Mouse (Mus musculus): ENCODE measurements at regions not wholly inside any gene's neighbourhood (a gene's known extent, or its start where the extent isn't known, plus 50 kb on each side); places are given as distances from the start of the nearest gene placed in this dataset.

- no peak for DNase-seq (ENCODE audit: extremely low spot score in 1 of 2, low spot score in 1 of 2)
Observed at GRCm38 (mm10) chr9:94016747-94017487, 521.0 kb downstream of the 1190002N15Rik start.

- peak; percentile 75 for DNase-seq (ENCODE audit: extremely low spot score in 1 of 2, low spot score in 1 of 2)
Observed at GRCm38 (mm10) chr9:93992216-93992615, 545.7 kb downstream of the 1190002N15Rik start.

DNA sequence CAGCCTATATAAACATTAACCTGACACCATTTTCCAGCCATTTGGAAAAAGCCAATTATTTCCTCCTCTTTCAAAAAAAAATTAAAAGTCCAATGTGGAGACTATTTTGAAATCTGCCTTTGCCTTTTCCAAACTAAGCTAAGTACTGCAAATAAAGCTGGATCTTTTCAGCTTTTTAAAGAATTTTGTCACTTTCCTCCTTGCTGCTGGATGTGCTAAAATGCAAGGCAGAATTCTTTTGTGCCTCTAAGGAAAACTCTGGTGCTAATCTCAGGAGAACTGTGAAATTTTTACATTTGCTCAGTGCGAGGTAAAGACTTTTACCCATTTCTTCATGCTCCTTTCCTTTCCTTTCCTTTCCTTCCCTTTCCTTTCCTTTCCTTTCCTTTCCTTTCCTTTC is 546.7 kb downstream of the 1190002N15Rik start:
- peak in 1 of 2 experiments; percentile 37 for DNase-seq (ENCODE audit: extremely low spot score in 1 of 2, low spot score in 1 of 2)

DNA sequence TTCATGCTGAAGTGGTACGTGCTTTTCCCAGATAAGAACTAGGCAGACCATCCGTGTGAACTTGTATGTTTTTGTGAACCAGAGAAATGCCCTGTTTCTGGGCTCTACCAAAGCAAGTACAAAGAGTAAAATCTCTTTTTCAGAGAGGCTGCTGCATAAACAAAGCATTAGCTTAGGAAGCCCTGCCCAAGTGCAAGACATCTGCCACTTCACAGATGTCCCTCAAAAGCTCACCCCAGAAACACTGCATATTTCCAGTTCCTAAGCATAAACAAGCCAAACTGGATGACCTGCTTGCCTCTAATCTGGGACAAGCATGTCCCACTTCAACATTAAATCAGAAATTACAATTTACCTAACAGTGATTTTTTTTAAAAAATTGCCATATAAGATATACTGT is 556.7 kb downstream of the 1190002N15Rik start:
- DNase-seq (ENCODE audit: extremely low spot score in 1 of 2, low spot score in 1 of 2) = no peak

DNA sequence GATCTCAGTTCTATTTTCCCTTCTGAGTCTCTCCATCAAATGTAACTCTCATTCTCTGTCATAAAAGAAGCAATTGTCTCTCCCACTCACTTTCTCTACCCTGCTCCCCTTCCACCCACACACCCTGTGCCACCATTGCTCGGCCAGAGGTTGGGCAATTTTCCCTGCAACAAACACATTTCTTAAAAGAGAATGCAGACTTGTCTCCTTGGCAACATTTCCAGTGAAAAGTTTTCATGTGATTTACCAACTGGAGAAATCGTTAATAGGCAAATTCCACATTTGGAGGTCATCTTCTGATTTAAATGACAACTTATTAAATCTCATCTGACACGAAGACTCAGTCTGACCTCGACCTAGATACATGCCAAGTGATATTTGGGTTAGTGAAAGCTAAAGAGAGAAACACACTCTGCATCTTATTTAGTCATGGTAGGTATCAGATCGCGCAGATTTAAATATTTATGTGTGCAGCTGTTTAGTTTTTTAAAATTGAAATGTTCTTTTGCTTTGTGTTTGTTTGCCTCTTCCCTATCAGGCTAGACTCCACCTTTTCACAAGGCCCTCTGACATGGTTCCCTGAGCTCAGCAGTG is 568.1 kb downstream of the 1190002N15Rik start:
- peak in 1 of 2 experiments; percentile 26 for DNase-seq (ENCODE audit: extremely low spot score in 1 of 2, low spot score in 1 of 2)

DNA sequence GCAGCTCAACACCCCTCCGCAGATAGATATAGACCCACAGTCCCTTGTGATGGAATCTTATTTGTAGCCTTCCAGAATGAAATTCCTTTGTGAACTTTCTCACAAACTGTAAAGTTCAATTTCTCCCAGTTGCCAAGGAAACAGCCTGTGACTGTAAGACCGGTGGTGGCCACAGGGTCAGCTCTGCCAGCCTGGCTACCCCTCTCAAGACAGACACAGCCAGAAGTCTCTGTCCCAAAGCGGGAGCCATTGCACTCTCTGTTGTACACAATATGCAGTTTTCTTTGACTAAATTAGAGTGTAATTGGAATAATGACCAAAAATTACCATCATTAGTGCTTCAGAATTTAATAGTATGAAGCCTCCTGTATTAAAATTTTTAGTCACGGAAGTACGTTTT is 568.8 kb downstream of the 1190002N15Rik start:
- DNase-seq (ENCODE audit: extremely low spot score in 1 of 2, low spot score in 1 of 2) = no peak

GRCm38 (mm10) chr9:93955235-93956040 is 582.4 kb downstream of the 1190002N15Rik start:
- no peak for DNase-seq (ENCODE audit: extremely low spot score in 1 of 2, low spot score in 1 of 2)

DNA sequence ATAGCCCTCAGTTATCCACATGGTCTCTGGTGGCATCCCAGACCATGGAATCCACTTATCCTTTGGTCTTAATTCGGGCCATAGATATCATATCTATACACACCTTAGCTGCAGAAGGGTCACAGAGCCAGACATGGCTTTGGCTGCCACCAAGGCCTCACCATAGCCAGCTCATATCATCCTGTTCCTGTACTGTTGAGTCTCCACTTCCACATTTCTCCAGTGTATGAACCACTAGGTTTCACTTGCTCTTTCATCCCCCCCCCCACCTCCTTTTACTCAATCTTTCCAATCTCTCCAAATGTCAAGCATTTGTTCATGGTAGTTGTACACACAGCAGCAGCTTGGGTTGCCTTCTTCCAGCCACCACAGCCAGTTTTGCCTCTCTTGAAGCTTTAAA is 589.2 kb downstream of the 1190002N15Rik start:
- no peak for DNase-seq (ENCODE audit: extremely low spot score in 1 of 2, low spot score in 1 of 2)

DNA sequence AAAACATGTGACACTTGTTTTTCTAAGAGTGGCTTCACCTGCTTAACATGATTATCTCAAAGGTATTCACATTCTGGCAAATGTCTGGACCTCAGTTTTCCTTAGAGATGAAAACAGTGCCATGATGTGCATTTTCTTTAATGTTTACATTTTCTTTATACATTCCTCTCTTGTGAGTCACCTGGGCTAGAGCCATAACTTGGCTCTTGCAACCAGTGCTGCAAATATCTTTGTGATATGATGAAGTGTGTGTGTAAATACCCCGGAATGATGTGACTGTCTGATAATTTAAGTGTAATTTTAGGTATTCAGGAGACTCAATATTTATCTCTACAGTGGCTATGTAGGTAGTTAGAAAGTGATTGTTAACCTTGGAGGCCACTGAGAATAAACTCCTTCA is 590.8 kb downstream of the 1190002N15Rik start:
- no peak for DNase-seq (ENCODE audit: extremely low spot score in 1 of 2, low spot score in 1 of 2)

DNA sequence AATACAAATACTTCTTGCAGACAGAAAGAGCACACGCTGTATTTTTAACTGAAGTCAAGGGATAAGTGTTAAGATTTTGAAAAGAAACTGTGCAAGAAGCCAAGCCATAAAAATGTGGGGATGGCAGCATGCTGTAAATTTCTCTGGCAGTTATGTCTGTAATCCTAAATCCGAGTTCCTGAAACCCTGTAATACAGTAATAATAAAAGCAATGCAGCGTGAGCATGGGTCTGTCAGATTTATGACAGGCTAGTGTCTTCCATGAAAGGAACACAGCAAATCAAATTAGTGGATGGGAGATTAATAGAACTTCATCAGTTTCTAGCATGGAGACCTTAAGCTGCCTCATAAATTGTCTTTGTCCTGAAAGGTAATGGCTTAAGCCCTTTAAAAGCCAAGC is 597.7 kb downstream of the 1190002N15Rik start:
- DNase-seq (ENCODE audit: extremely low spot score in 1 of 2, low spot score in 1 of 2) = no peak

- no peak for DNase-seq (ENCODE audit: extremely low spot score in 1 of 2, low spot score in 1 of 2)
Observed at GRCm38 (mm10) chr9:93930684-93931083, 607.2 kb downstream of the 1190002N15Rik start.

GRCm38 (mm10) chr9:93889256-93889655 is 648.6 kb downstream of the 1190002N15Rik start:
- DNase-seq (ENCODE audit: extremely low spot score in 1 of 2, low spot score in 1 of 2) = no peak

- no peak for DNase-seq (ENCODE audit: extremely low spot score in 1 of 2, low spot score in 1 of 2)
Observed at GRCm38 (mm10) chr9:93880112-93880511, 657.8 kb downstream of the 1190002N15Rik start.

GRCm38 (mm10) chr9:93879572-93879971 is 658.3 kb downstream of the 1190002N15Rik start:
- no peak for DNase-seq (ENCODE audit: extremely low spot score in 1 of 2, low spot score in 1 of 2)

- DNase-seq (ENCODE audit: extremely low spot score in 1 of 2, low spot score in 1 of 2) = no peak
Observed at GRCm38 (mm10) chr9:93870778-93871177, 667.1 kb downstream of the 1190002N15Rik start.

DNA sequence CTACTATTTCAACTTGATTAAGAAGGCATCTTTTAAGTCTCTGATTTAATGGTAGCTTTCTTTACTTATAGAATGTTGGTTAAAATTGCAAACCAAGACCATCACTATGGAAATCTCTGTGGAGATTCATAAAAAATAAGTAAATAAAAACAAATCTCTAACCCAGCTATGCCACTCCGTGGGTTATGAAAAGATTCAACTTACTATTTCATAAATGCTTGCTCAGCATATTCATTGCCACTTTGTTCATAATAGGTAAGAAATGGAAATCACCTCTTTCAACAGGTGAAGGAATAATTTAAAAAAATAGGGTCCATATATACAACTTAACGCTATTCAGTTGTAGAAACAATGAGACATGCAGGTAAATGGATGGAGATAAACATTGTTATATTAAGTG is 679.9 kb downstream of the 1190002N15Rik start:
- no peak for DNase-seq (ENCODE audit: extremely low spot score in 1 of 2, low spot score in 1 of 2)

DNA sequence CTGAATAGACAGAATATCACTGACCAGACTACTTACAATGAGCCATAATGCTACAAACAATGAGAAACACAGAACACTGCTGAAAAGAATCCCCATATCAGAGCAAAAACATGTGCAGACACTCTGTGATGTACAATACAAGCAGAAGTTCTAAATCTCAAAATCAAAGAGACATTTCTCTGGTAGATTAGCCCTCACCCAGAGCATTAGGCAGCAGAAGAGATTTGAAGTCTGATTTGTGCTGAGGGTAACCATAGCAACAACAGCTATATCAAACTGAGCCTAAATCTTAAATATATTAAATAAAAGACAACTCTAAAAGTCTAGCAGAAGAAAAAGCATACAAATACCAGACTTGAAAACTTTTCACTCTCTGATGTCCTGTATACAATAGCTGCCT is 691.5 kb downstream of the 1190002N15Rik start:
- DNase-seq (ENCODE audit: extremely low spot score in 1 of 2, low spot score in 1 of 2) = no peak

DNA sequence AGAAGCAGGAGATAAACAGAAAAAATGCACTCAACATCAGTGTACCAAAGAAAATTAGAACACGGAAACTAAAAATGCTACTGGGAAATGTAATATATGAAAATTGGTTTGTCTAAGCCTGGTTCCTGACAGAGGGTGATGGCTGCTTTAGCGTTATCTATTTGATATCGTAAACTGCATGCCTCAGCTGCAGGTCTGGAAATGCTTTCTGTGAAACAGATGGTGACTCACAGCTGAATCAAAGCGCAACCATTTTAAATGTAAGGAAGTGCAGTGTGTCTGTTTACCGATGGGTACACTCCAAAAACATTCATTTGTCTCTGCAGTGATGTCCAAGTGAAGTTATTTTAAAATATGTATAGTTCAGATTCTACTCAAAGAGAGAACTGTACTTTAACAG is 694.0 kb downstream of the 1190002N15Rik start:
- DNase-seq (ENCODE audit: extremely low spot score in 1 of 2, low spot score in 1 of 2) = peak in 1 of 2 experiments; percentile 14

All from frontal cortex, adult 2 months (tissue).